Mouse (Mus musculus): ENCODE results near the gene Stk38.

- no peak for TF ChIP-seq POLR2A (IDR thresholded peaks at IDR 0.05; ENCODE audit: low read depth, low read length)
- no peak for TF ChIP-seq MAX (IDR thresholded peaks at IDR 0.05; ENCODE audit: low read length)
- no peak for TF ChIP-seq CTCF (conservative IDR thresholded peaks at IDR 0.05 in 1 of 2, IDR thresholded peaks at IDR 0.05 in 1 of 2; ENCODE audit: low read depth in 2 of 2, low read length in 2 of 2)
- TF ChIP-seq EP300 (IDR thresholded peaks at IDR 0.05; ENCODE audit: low read length): no peak
- no peak for TF ChIP-seq MEF2A (IDR thresholded peaks at IDR 0.05; ENCODE audit: borderline replicate concordance, low read depth, low read length)
- no peak for TF ChIP-seq TCF12 (IDR thresholded peaks at IDR 0.05; ENCODE audit: low read depth, low read length)
- no peak for TF ChIP-seq MAFK (IDR thresholded peaks at IDR 0.05; ENCODE audit: insufficient replicate concordance, low read length)
- no peak for TF ChIP-seq E2F4 (IDR thresholded peaks at IDR 0.05; ENCODE audit: insufficient replicate concordance, low read depth, low read length)
- TF ChIP-seq MYC (IDR thresholded peaks at IDR 0.05; ENCODE audit: low read depth, low read length): no peak
- TF ChIP-seq PAX5 (IDR thresholded peaks at IDR 0.05; ENCODE audit: low read length): no peak
- no peak for TF ChIP-seq USF2 (conservative IDR thresholded peaks at IDR 0.05; ENCODE audit: low read depth, low read length)
- TF ChIP-seq USF1 (IDR thresholded peaks at IDR 0.05; ENCODE audit: low read depth, low read length): no peak
- TF ChIP-seq SMC3 (IDR thresholded peaks at IDR 0.05; ENCODE audit: low read depth, low read length): no peak
These were observed 15.6 kb upstream of the Stk38 start for GRCm38 (mm10) chr17:29023346-29023745.

Data from CH12.LX (cell line).